Mouse (Mus musculus) frontal cortex, postnatal 36 days (tissue): ENCODE results near the gene Wtap.
"Not testable (repeated sequence)": the region's sequence is repeated elsewhere in the genome, so short reads cannot be mapped to it uniquely, and the experiment has no call there.

ENCODE experiments used
- DNase-seq, 2 experiments: peaks; one replicate each; pipeline ENCODE4 v3.0.0; 2022; ENCODE audit warnings: low spot score in 2 of 2

Gene Wtap

DNA sequence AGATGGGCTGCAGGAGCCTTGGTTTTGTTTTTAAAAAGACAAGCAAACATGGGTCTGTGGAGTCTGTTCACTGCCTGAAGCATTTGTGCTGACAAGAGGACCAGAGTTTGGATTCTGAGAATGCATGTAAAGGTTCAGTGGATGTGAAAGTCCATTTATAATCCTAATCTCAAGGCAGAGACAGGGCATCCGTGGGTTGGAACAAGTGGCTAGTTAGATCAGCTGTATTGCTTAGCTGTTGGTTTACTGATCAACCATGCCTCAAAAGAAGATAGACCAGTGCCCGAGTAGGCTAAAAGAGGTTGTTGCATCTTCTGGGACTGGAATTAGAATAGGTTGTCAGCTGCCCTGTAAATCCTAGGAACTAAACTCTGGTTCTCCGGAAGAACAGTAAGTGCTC lies 30.5 kb downstream of the Wtap start:
- no peak for DNase-seq

DNA sequence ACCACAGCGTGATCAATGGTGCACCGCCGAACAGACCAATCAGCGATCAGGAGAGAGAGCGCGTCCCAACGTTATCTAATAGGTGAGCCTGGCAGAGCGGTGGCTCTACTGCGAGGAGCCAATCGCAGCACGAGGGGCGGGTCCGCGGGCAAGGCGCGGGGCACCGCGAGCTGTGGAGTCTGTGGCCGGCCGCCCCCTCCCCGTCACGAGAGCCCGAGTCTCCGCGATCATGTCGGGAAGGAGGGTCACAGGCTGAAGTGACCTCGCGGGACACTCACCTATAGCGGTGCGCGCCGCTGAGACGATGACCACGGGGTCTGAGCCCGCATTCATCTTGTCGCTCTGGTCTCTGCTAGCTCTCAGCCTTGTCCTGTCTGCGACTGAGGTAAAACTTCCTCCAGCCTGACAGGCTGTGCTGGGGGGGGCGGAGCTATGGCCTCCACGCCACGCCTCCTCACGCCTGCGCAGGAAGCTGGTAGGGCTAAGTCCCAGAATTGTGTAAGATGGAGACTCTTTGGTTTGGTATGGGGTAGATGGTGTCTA lies 33.6 kb downstream of the Wtap start, which contains the start of gene Acat2:
TSS of gene Acat2 (minus strand) at position 417 of the 543 bp plus-strand sequence.
- DNase-seq: peak; percentile 94 to 96

DNA sequence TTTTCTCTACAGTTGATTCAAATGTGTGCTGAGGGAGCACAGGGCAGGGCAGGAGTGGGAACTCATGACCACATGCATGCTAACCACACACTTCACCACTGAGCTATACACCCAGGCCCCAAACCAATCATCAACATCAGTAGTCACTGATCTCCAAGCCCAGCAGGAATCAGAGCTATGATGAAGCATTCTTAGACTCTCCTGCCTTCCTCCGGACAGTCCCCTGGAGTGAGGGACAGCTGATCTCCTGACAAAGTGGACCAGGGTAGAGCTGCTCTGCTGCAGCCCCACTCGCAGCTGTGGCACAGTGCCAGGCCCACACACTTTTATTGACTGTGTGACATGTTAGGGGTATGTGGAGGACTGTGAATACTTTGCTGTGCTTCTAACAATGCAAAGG lies 34.6 kb downstream of the Wtap start:
- DNase-seq: not testable (repeated sequence)

DNA sequence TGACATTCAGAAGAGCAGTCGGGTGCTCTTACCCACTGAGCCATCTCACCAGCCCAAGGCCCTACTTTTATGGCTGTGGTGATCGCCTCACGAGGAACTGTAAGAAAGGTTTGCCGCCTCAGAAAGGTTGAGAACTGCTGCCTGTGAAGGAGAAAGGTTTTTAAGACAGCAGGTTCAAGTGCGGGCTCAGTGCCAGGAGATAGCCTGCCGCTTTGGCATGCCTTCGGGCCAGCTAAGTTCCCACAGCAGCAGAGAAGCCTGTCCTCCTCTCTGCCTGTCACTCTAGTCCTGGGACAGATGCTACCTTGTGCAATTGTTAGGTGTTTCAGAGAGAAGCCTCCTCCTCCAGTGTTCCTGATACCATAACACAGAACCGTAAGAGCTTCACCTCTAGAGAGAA lies 37.3 kb downstream of the Wtap start:
- DNase-seq: no peak

DNA sequence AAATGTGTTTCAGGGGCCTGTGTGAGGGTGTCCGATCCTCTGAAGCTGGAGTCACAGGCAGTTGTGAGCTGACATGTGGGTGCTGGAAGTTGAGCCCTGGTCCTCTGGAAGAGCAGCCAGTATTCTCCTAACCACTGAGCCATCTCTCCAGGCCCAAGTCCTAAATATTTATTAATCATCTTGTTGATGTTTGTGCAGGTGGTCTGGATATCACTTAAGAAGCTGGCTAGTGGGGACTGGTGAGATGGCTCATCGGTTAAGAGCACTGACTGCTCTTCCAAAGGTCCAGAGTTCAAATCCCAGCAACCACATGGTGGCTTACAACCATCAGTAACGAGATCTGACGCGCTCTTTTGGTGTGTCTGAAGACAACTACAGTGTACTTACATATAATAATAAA lies 44.3 kb downstream of the Wtap start:
- DNase-seq: no peak

DNA sequence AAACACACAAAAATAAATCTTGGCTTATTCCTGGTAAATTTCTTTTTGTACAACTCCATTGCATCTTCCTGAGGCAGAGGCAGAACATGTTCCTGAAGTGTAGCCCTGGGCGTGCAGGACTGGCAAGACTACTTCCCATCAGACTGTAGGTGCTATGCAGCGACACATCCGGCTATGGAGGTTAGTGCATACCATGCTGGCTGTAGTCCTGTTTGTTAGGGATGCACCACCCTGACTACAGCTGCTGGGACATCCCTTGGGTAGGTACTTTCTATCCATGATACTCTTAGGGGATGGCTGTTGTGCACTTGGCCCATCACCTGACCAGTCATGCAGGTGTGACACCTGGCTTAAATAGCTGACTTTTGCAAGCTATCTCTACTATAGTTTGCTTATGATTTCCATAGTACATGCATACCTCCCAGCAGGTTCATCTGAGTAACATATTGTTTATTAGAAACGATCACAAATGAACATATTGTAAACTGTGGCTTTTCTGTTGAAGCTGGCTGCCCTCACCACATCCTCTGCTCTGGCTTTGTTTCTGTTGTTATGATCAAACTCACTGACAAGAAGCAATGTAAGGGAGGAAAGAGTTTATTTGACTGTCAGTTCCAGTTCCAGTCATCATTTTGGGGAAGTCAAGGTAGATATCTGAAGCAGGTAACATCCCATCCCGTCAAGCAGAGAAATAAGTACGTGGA lies 51.4 kb downstream of the Wtap start:
- no peak for DNase-seq

DNA sequence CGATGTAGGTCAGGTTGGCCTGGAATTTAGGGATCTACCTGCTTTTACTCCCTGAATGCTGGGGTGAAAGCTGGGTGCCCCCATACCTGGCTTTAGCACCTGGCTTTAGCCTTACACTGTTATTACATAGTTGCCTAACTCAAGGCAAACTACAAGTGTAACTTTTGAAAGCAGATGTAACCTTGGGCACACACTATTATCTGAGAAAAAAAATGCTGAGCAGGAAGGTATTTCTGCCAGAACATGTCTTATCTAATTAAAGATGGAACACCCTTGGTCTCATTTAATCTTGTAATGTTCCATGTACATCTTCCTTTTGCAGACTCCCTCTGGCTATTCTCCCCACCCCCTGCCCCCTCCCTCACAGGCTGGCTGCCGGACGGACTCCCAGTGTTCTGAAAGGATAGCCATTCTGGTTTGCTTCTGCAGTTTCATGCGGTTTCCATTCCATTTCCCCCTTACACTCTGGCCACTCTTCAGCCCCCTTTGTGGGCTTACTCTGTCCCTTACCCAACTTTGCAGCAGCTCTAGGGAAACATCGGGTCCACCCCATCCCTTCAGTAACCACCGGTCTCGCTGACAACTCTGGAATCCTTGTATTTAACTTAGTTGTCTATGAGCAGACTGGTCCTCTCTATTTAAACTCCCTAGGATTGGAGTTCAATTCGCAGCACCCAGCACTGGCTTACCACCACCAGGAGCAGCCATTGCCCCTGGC lies 52.3 kb downstream of the Wtap start:
- DNase-seq: no peak

DNA sequence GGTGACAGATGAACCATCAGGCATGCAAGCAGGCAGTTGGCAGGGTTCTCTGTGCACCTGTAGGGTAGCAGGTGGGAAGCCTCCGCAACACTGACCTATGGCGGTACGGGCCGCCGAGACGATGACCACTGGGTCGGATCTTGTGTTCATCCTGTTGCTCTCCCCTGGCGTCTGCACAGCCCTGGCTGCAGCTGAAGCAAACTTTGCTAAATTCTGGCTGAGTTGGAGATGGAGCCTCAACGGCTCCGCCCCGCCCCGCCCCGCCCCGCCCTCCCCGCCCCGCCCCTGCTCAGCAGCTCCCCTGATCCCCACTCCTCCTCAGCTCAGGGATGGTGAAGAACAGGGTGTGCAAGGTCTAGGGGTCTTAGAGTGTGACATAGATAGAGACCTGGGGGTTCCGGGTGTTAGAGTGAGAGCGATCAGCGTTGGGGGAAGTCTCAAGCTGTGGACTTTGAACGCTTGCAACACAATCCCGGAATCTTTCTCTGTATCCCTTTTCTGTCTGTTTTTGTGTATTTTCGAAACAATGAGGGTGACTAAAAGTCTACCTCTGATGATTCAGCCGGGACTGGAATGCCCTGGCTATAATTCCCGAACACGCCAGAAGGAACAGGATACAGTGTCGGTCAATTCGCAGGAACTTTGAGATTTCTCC lies 53.7 kb downstream of the Wtap start, which contains the start of gene Acat3:
TSS of gene Acat3 (minus strand) at position 450 of the 655 bp plus-strand sequence.
- no peak for DNase-seq

DNA sequence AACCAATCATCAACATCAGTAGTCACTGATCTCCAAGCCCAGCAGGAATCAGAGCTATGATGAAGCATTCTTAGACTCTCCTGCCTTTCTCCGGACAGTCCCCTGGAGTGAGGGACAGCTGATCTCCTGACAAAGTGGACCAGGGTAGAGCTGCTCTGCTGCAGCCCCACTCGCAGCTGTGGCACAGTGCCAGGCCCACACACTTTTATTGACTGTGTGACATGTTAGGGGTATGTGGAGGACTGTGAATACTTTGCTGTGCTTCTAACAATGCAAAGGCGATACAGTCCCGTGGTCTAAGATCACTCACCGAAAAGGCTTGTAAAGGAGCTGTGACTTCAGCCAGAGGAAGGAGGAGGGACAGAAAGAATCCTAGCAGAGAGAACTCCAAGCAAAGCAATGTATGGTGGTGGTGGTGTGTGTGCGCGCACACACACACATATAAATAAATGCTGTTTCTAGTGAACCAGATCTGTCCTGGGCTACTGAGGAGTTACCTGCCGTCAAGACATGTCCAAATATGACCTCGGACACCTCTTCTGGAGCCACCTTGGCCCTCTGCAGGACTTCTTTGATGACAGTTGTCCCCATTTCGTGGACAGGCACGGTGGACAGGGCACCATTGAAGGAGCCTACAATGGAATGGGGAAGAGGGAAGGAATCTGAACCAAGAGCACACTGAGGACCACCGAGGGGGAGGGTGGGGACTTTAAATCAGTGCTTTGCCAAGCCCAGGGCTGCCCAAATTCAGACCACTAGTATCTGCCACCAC lies 54.4 kb downstream of the Wtap start:
- not testable (repeated sequence) for DNase-seq

DNA sequence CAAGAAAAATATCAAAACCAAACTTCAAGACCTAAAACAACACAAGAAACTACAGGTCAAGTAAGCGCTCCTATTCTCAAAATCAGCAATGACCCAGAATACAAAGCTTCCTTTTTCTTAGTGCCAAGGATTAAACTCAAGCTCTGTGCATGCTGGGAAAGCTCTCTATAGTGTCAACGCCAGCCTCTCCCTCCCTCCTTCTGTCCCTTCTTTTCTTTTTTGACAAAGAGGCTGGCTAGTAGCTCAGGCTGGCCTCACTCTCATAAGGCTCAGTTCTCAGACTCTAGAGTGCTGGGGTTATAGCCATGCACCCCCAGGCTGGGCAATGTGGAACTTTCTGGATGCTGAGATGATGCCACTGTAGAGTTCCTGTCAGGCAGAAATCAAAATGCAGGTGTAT lies 55.9 kb downstream of the Wtap start:
- DNase-seq: no peak

DNA sequence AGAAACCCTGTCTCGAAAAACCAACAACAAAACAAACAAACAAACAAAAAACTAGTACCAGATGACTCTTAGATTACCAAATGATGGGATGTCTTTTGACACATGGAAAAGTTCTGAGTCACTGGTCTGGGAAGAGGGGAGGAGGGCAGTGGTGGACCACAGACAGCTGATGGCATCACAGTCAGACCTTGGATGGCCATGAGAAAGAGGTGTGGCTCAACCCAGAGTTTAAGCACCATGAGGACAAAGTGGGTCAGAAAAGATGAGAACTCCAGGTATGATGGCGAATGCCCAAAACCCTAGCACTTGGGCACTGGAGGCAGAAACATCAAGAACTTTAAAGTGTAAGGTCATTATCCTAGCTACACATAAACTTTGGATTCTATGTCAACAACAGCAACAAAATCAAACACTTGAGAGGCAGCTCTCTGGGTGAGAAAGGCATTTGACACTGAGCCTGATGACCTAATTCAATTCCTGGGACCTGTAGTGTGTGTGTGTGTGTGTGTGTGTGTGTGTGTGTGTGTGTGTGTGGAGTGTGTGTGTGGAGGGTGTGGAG lies 56.5 kb downstream of the Wtap start:
- no peak for DNase-seq

DNA sequence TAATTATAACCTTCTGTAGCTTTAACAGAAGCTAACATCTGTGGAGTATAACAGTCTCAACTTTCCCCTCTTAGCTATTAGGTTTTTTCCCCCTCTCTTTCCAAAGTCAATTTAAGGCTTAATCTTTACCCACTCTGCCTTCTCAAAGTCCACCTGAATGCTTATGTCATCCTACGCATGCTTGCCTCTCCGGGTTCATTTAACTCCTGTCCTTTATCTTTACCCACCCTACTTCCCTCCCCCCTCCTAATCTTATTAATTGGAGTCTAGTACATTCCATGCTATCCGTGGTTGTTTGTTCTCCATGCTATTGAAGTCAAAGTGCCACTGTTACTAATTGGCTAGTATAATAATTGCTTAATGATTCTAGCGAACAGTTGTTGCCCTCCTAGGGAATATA lies 58.2 kb downstream of the Wtap start:
- no peak for DNase-seq

DNA sequence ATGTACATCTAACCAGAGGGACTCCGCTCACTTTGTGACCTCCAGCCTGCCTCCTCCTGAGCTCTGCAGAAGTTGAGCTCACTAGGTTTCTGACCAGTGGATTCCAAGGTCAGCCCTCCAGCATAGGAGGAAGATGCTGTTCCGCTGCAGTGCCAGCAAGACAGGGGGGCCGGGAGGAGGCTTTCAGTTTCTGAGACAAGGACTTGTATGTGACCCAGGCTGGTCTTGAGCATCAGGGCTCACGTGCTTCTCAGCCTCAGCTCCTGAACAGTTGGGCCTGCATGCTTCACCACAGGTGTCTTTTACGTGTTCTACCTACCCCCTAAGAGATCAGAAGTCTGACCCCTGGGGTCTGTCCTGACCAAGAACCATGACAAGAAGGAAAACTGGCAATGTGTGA lies 62.4 kb downstream of the Wtap start:
- DNase-seq: not testable (repeated sequence)

DNA sequence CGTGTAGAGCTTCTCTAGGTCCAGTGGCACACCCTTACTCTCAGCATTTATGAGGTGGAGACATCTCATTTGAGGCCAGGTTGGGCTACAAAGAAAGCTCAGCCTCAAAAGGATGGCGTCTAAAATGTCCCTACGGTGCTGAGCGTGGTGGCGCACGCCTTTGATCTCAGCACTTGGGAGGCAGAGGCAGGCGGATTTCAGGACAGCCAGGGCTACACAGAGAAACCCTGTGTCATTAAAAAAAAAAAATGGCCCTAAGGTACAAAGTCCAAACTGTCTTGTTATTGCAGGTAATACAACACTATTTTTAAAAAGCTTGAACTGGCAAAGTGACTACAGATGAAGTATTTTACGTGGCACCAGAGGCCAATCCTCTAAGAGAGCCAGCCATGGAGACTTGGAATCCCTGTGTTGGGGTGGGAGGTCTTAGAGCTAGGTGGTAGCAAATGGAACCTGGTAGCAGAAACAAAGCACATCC lies 68.2 kb downstream of the Wtap start:
- no peak for DNase-seq

DNA sequence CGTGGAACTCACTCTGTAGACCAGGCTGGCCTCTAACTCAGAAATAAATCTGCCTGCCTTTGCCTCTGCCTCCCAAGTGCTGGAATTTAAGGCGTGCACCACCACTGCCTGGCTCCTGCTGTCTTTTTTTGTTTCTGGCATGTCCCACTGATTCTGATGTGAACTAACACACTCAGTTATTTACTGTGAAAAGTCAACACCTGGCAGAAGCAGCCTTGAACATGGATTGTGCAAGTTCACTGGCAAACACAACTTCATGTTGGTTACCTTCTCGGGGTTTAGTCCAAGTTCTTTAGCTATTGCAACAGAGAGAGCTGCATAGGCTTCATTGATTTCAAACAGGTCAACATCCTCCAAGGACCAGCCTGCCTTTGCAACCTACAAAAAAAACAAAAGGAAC lies 69.0 kb downstream of the Wtap start:
- no peak for DNase-seq

DNA sequence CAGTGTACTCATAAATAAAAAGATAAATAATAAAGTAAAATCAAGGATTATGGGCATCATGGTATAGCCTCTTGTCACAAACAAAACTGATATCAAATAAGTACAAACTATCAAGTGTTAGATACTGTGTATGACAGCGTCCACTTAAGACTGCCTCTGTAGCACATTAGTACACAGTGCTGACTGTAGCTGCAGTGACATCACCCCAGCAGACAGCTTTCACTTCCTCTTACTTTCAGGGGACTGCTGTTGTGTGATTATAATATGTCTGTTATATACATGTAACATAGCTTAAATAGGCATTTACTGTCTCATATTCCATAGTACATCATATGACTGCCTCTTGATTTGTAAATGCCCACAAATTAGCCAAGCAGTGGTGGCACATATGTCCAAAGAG lies 72.9 kb downstream of the Wtap start:
- DNase-seq: no peak
